Mouse (Mus musculus) midbrain, embryonic 16.5 days (tissue): ENCODE results near the gene Hoxd8. TPM values are rescaled to one million over a fixed set of nuclear protein-coding genes. Genes with fewer than 3 reads are reported as not detected.
A peak's percentile ranks its signal among the peaks of the same experiment; 100 is the strongest.

Source experiments
- ATAC-seq: fragments of 200-750 bp; cut with Nextera tagmentation; 2 replicates; pipeline ENCODE4 v1.8.0; 2017; ENCODE audit warnings: moderate TSS enrichment
- H3K27ac ChIP-seq: fragments of 300-500 bp; sonication (generic); 2 replicates; pipeline ENCODE4 v1.5.1; 2014; ENCODE audit warnings: mild to moderate bottlenecking, low read length, mixed read lengths
- H3K27me3 ChIP-seq: fragments of 300-500 bp; sonication (generic); 2 replicates; pipeline ENCODE4 v1.6.1; 2014; ENCODE audit warnings: low read depth, low read length, mixed read lengths; ENCODE audit not compliant: control insufficient read depth, insufficient read depth
- H3K36me3 ChIP-seq: fragments of 300-500 bp; sonication (generic); 2 replicates; pipeline ENCODE4 v1.6.1; 2014; ENCODE audit warnings: mild to moderate bottlenecking, low read length, moderate library complexity, mixed read lengths; ENCODE audit not compliant: control insufficient read depth, insufficient read depth
- H3K4me1 ChIP-seq: fragments of 300-500 bp; sonication (generic); 2 replicates; pipeline ENCODE4 v1.6.1; 2014; ENCODE audit warnings: mild to moderate bottlenecking, low read length, mixed read lengths; ENCODE audit not compliant: control insufficient read depth, insufficient read depth
- H3K4me2 ChIP-seq: fragments of 300-500 bp; sonication (generic); 2 replicates; pipeline ENCODE4 v1.6.1; 2014; ENCODE audit warnings: mild to moderate bottlenecking, low read length, mixed read lengths
- H3K4me3 ChIP-seq: fragments of 300-500 bp; sonication (generic); 2 replicates; pipeline ENCODE4 v1.5.1; 2014; ENCODE audit warnings: low read depth, mild to moderate bottlenecking, low read length, moderate library complexity, mixed read lengths
- H3K9ac ChIP-seq: fragments of 300-500 bp; sonication (generic); 2 replicates; pipeline ENCODE4 v1.6.1; 2014; ENCODE audit warnings: low read depth, low read length, mixed read lengths
- H3K9me3 ChIP-seq: fragments of 300-500 bp; sonication (generic); replicated peaks from 2 replicates; pipeline ENCODE4 v1.6.1; 2014; ENCODE audit warnings: mild to moderate bottlenecking, low read length, mixed read lengths; ENCODE audit not compliant: control insufficient read depth, poor library complexity, severe bottlenecking
- WGBS: fragments of 180-500 bp; shearing (Covaris S2); extraction: QIAGEN DNeasy Blood & Tissue Kit; methylation state at CpG from one replicate; pipeline ENCODE4 v1.1.7; 2014; 5-methylcytosine and 5-hydroxymethylcytosine counted together
- polyA plus RNA-seq: library from polyadenylated mRNA; unstranded; fragments of >200 nt; fragmentation: Nextera tagmentation; extraction: Ambion mirVana; gene quantifications from 2 replicates; pipeline ENCODE4 v1.2.1, GENCODE M21; 2015

Hoxd8 gene
- not detected in 2 replicates for polyA plus RNA-seq

DNA sequence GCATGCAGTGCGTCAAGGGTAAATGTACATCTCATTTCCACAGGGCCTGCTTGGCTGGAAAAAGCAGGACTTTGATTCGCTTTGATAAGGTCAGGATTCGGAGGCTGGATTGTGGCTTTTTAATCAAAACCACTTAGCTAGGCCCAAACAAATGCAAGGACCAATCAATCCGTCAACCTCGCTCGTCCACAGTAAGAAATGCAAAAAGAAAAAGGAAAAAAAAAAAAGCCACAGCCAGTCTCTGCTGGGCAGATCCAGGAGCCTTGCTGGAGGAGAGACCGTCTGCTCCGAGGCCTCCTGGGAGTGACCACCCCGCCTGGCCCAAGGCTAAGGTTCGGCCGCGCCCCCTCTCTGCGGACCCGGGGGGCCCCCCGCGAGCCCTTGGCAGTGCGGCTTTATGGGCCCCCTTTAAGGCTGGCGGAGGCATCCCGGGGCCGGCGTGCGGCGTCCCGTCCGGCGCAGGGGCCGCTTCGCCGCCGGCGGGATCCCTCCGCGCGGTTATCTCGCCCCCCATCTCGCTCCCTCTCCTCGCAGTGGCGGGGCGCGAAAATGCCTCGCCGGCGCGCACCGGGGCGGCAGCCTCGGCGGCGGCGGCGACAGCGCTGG is at the start of gene Hoxd8:
TSS of gene Hoxd8 (plus strand) at position 223 of the 606 bp plus-strand sequence.
- no peak within 1 kb of the TSS for H3K9ac ChIP-seq

DNA sequence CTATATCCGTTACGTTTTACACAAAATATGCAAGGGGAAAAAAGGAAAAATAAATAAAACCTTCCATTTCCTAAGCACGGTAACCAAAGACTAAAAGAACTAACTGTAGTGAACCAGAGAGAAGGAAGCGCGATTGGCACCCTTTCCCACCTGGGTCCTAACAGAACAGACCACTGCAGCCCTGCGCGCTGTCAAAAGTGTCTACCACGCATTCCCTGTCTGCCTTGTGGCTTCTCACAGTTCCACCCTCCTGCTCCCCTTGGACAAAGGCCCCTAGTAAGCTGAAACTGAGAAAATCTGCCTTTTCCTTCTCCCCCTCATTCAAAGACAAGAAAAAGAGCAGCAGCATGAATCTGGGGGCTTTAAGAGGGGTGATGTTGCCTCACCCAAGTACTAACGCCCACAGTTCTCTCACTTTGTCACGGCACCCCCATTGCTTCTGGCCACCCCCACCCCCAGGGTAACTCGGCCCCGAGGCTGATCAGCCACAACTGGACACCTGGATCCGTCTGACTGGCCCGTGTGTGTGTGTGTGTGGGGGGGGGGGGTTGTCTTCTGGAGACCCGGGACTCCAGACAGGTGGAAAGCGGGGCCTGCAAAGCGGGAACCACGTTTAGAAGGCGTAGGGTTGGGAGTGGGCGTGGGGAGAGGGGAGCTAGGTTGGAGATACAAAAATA is 49.5 kb upstream of the Hoxd8 start:
- no peaks in the 10 kb centered on the region for H3K36me3 ChIP-seq
- H3K4me2 ChIP-seq: no peak overlapping the region
- no peaks in the 10 kb centered on the region for H3K9me3 ChIP-seq
- H3K4me1 ChIP-seq: peaks cover 6% of the 10 kb centered on the region
- H3K4me3 ChIP-seq: no peak overlapping the region
- peaks cover 43% of the 10 kb centered on the region for H3K27me3 ChIP-seq
- ATAC-seq: no peak
- H3K27ac ChIP-seq: no peak overlapping the region
- 2% methylated on average over 20 of the region's 20 CpGs for WGBS
- no peak overlapping the region for H3K9ac ChIP-seq

More for the DNA sequence above, at the start of gene Hoxd8:
- peak within 1 kb of the TSS; percentile 17 for H3K4me3 ChIP-seq
- no peak for ATAC-seq
- no peak within 1 kb of the TSS for H3K27ac ChIP-seq
- H3K27me3 ChIP-seq: peaks cover 68% of the 10 kb centered on the region
- H3K36me3 ChIP-seq: no peaks in the 10 kb centered on the region
- no peaks in the 10 kb centered on the region for H3K9me3 ChIP-seq
- H3K4me2 ChIP-seq: peak within 1 kb of the TSS; percentile 46
- WGBS: under 1% methylated on average over 35 of the region's 52 CpGs
- H3K4me1 ChIP-seq: peaks cover 7% of the 10 kb centered on the region

DNA sequence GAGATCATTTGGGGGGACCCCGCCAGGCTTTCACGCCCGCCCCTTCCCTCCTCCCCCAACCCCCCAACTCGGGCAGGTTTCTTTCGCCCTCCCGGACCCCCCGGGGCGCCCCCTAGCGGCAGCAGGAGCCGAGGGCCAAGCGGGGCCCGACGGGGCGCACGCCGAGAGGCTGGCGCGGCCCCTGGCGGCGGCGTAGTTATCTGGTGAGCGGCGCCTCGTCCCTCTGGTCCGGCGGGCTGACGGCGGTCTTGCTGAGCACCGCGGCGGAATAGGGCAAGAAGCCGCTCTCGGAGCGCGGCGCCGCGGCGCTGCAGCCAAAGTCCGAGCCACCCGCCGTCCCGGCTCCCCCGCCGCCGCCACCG is 49.0 kb upstream of the Hoxd8 start:
- Histone ChIP-seq H3K9me3 (no peaks in the 10 kb centered on the region), H3K4me1 (peaks cover 6% of the 10 kb centered on the region), H3K4me3 (peak overlapping the region; percentile 30), H3K27ac (no peak overlapping the region), H3K36me3 (no peaks in the 10 kb centered on the region), H3K9ac (peak overlapping the region; percentile 33), H3K27me3 (peaks cover 38% of the 10 kb centered on the region), H3K4me2 (peak overlapping the region; percentile 51)
- WGBS: under 1% methylated on average over 40 of the region's 47 CpGs
- ATAC-seq: no peak

DNA sequence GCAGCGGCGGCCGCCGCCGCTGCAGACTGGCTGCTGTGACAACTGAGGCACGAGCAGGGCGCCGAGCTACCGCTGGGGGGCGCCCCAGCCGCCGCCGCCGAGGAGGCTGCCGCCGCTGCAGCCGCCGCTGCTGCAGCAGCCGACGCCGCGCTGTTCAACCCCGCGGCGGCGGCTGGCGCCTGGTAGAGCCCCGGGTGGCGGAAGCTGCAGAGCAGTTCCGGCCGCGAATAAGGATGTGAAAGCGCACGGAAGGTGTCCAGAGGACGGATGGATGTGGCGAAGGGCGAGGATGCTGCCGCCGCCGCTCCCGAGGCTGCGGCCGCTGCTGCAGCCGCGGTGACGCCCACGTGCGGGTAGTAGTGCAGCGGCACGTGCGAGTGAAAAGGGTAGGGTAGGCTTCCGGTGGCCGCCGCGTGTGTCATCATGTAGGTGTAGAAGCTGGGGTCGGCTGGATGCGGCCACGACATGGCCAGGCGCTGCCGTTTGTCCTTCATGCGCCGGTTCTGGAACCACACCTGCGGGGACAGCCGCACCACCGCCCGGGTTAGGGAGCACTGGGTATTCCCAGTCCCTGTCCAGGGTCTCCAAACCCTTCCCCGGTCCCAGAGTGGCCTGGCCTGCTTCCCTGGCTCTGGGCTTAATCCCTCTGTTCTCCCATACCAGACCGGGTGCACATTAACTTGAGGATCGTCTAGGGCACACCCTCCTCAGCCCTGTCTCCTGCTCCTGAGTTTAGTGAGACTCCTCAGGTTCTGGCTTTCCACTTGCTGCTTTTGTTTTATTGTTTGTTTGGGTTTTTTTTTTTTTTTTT is 48.4 kb upstream of the Hoxd8 start:
- Histone ChIP-seq H3K4me1 (peaks cover 6% of the 10 kb centered on the region), H3K27me3 (peaks cover 38% of the 10 kb centered on the region), H3K9me3 (no peaks in the 10 kb centered on the region), H3K4me3 (peak overlapping the region; percentile 30), H3K9ac (peak overlapping the region; percentile 33), H3K36me3 (no peaks in the 10 kb centered on the region), H3K27ac (no peak overlapping the region), H3K4me2 (peak overlapping the region; percentile 51)
- 1% methylated on average over 57 of the region's 69 CpGs for WGBS
- peak; percentile 39; the same call in 1 of the 2 replicates for ATAC-seq

DNA sequence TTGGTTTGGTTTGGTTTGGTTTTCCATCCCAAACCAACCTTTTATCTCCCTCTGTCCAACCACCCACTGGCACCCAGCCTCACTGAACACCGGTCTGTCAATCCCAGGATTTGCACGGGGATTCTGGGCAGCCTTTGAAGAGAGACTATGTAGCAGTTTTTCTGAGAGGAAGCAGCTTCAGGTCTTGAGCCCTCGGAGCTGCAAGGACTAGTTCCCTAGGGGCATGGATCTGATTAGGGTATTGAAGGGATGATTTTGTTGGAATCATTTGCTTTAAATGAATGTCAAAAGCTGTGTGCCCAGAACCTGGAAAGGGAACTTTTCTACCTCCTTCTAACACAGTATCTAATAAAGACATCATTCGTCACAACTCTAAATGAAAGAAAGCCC is 47.8 kb upstream of the Hoxd8 start:
- Histone ChIP-seq H3K36me3 (no peaks in the 10 kb centered on the region), H3K27ac (no peak overlapping the region), H3K4me2 (no peak overlapping the region), H3K27me3 (peaks cover 44% of the 10 kb centered on the region), H3K9me3 (no peaks in the 10 kb centered on the region), H3K9ac (no peak overlapping the region), H3K4me1 (peaks cover 7% of the 10 kb centered on the region), H3K4me3 (no peak overlapping the region)
- ATAC-seq: no peak
- under 1% methylated on average over 4 of the region's 4 CpGs for WGBS

DNA sequence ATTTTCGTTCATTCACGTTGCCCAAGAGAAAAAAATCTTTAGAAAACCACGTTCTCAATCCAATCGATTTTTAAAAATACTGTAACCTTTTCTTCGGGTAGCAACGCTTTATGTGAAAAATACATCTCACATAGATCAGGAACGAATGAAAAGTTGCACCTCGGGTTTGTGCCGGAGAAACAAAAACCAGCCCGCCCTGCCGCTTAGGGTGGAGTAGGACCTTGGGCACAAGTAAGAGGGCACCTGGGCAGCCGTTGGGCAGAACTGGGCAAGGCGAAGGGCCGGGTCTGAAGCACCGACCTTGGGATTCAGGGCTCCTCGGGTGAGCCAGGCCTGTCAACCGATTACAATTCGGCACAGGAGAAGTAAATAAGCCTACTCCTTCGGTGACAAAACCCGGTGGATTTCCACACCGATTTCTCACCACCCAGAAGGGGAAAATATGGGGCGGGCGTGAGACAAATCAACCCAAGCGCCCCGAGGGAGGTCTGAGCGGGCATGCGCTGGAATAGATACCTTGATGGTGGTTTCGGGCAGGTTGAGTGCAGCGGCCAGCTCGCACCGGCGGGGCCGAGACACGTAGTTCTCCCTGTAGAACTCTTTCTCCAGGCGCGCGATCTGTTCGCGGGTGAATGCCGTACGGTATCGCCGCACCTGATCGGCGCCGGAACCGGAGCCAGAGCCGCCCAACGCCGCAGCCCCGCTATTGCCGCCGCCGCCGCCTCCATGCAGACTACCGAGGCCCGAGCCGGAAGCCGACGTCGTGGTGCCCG is 47.0 kb upstream of the Hoxd8 start:
- no peak for ATAC-seq
- WGBS: 2% methylated on average over 62 of the region's 62 CpGs
- H3K4me2 ChIP-seq: no peak overlapping the region

DNA sequence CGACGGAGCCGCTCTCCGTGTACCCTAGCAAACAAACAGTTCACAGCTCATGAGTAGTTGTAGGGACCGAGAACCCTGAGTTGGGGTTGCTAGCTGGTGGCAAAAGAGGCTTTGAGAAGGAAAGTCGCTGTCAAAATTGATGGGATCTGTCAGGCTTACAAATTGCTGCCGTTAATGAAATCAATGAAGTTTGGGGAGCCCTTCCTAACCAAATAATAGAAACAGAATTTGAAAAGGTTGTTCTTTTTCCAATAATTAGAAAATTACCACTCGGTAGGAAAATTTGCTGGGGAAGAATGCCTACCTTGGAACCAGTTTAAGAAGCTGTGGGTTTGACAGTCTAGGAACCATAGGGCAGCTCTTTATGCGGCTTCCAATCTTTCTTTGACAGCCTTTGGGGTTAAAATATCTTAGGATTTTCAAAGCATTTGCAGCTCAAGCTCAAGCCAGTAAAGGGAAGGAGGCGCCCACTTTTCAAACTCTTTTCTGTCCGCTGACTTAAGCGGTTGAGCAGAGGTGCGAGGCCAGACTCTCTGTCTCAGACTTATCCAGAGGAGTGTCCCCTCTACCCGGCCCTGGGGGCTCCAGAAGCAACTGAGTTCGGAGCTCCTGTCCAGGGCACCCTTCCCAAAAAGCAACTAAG is 46.3 kb upstream of the Hoxd8 start:
- no peaks in the 10 kb centered on the region for H3K36me3 ChIP-seq
- H3K4me3 ChIP-seq: no peak overlapping the region
- no peak for ATAC-seq
- WGBS: 1% methylated on average over 15 of the region's 15 CpGs
- no peak overlapping the region for H3K27ac ChIP-seq
- no peak overlapping the region for H3K9ac ChIP-seq
- H3K9me3 ChIP-seq: no peaks in the 10 kb centered on the region
- no peak overlapping the region for H3K4me2 ChIP-seq
- H3K27me3 ChIP-seq: peaks cover 49% of the 10 kb centered on the region
- peaks cover 8% of the 10 kb centered on the region for H3K4me1 ChIP-seq

More for the DNA sequence above, 47.0 kb upstream of the Hoxd8 start:
- Histone ChIP-seq H3K27ac (no peak overlapping the region), H3K9ac (no peak overlapping the region), H3K4me1 (peaks cover 8% of the 10 kb centered on the region), H3K4me3 (no peak overlapping the region), H3K9me3 (no peaks in the 10 kb centered on the region), H3K27me3 (peaks cover 44% of the 10 kb centered on the region), H3K36me3 (no peaks in the 10 kb centered on the region)

DNA sequence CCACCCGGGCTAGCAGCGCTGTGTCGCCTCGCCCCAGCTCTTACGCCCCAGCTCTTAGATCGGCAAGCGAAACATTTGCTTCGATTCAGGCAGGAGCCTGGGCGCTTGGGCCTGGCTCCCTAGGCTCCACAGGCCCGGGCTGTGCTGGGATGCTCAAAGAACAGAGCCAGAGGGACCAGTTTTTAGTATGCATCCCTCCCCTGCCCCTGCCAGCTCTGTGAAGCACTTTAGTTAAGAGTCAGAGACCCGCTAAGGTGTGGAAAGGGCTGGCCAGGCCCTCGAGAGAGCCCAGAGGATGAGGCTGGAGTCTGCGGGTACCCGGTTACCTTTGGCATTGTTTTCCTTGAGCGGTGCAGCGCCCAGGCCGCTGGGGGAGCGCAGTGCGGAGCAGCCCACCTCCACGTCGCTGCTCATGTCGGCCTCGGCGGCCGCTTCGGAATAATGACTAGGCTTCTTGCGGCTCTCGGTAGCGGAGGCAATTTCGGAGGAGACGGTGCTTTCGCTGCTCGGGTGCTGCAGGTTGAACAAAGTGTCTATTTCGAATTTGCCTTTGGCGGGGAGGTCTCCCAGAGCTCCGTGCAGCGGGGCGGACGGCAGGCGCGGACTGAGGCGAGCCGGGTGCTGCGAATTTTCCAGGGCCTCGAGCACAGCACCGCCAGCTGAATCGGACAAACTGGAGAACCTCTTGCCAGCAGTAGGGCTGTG is 45.6 kb upstream of the Hoxd8 start:
- Histone ChIP-seq H3K27me3 (peaks cover 53% of the 10 kb centered on the region), H3K4me3 (peak overlapping the region; percentile 15; the same call in 1 of the 2 replicates), H3K9ac (no peak overlapping the region), H3K27ac (0 out of 2 replicates have a peak overlapping the region, but pooled peaks have one; percentile 15), H3K4me1 (peaks cover 8% of the 10 kb centered on the region), H3K4me2 (no peak overlapping the region), H3K36me3 (no peaks in the 10 kb centered on the region), H3K9me3 (no peaks in the 10 kb centered on the region)
- under 1% methylated on average over 47 of the region's 47 CpGs for WGBS
- ATAC-seq: no peak
